Mouse (Mus musculus) neural tube, embryonic 13.5 days (tissue): ENCODE data around the gene Ccn2. TPM values are rescaled to one million over a fixed set of nuclear protein-coding genes. Genes with fewer than 3 reads are reported as not detected.
"Not testable (repeated sequence)": the region's sequence is repeated elsewhere in the genome, so short reads cannot be mapped to it uniquely, and the experiment has no call there.

ENCODE experiments used
- ATAC-seq: fragments of 200-750 bp; cut with Nextera tagmentation; 2 replicates; pipeline ENCODE4 v1.8.0; 2017; ENCODE audit warnings: low read depth, mild to moderate bottlenecking, moderate TSS enrichment, moderate library complexity
- H3K27ac ChIP-seq: fragments of 300-500 bp; sonication (generic); replicated peaks from 2 replicates; pipeline ENCODE4 v1.5.1; 2015; ENCODE audit warnings: moderate library complexity, mild to moderate bottlenecking, inconsistent platforms
- H3K27me3 ChIP-seq: fragments of 300-500 bp; sonication (generic); 2 replicates; pipeline ENCODE4 v1.6.1; 2015; ENCODE audit warnings: mild to moderate bottlenecking, inconsistent platforms
- H3K36me3 ChIP-seq: fragments of 300-500 bp; sonication (generic); 2 replicates; pipeline ENCODE4 v1.6.1; 2015; ENCODE audit warnings: mild to moderate bottlenecking, inconsistent platforms
- H3K4me1 ChIP-seq: fragments of 300-500 bp; sonication (generic); replicated peaks from 2 replicates; pipeline ENCODE4 v1.6.1; 2015; ENCODE audit warnings: inconsistent platforms
- H3K4me2 ChIP-seq: fragments of 300-500 bp; sonication (generic); 2 replicates; pipeline ENCODE4 v1.6.1; 2015; ENCODE audit warnings: inconsistent platforms, mild to moderate bottlenecking, moderate library complexity
- H3K4me3 ChIP-seq: fragments of 300-500 bp; sonication (generic); 2 replicates; pipeline ENCODE4 v1.5.1; 2015; ENCODE audit warnings: mild to moderate bottlenecking, inconsistent platforms
- H3K9ac ChIP-seq: fragments of 300-500 bp; sonication (generic); 2 replicates; pipeline ENCODE4 v1.6.1; 2015; ENCODE audit warnings: moderate library complexity, mild to moderate bottlenecking, inconsistent platforms
- H3K9me3 ChIP-seq: fragments of 300-500 bp; sonication (generic); 2 replicates; pipeline ENCODE4 v1.6.1; 2016; ENCODE audit warnings: inconsistent platforms
- WGBS: fragments of 180-500 bp; shearing (Covaris S2); methylation state at CpG from one replicate; pipeline ENCODE4 v1.1.7; 2015; 5-methylcytosine and 5-hydroxymethylcytosine counted together
- polyA plus RNA-seq: library from polyadenylated mRNA; unstranded; fragments of >200 nt; fragmentation: Nextera tagmentation; extraction: Ambion mirVana; gene quantifications from 2 replicates; pipeline ENCODE4 v1.2.1, GENCODE M21; 2015

Gene Ccn2
- polyA plus RNA-seq, 1 experiment from 2014 or later = 2.6 TPM

DNA sequence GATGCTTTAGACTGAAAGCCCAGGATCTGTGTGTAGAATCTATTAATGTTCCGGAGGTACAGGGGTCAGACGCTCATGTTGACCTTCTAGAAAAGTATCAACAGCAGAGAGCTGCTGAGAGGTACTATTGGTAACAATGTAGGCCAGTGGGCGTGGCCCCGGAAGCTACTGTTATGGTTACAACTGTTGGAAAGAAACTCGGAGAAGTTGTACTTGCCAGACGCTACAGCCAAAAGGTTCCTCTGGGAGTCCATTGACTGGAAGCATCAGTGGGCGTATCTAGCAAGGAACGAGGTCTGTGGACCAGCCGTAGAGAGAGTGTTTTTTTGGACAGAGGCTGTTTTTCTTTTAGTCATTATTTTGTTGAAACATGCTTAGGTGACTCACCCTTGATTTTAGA, 14.5 kb downstream of the Ccn2 start:
- Histone ChIP-seq H3K4me2 (no peak overlapping the region), H3K36me3 (no peaks in the 10 kb centered on the region), H3K4me3 (no peak overlapping the region), H3K9me3 (no peaks in the 10 kb centered on the region), H3K27ac (no peak overlapping the region), H3K4me1 (no peaks in the 10 kb centered on the region), H3K27me3 (no peaks in the 10 kb centered on the region), H3K9ac (no peak overlapping the region)
- ATAC-seq = no peak
- WGBS = 90% methylated on average over 9 of the region's 9 CpGs

DNA sequence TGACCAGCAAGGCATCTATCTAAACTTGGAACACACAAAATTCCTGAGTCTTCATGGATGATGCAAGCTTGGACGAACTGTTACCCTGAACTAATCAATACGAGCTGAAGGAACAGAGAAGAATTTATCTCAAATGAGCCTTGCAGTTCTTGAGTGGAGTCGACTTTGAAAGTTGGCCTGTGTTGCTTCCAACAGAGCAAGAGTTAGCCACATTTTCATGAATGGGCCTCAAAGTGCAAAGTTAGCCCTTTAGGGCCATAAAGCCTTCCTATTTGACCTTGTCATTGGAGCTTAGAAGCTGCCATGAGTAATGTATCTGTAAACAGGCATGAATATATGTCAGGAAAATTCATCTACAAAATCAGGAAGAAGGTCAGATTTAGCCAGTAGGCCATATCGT, 19.5 kb downstream of the Ccn2 start:
- H3K9me3 ChIP-seq = no peaks in the 10 kb centered on the region
- no peaks in the 10 kb centered on the region for H3K36me3 ChIP-seq
- ATAC-seq = no peak
- no peak overlapping the region for H3K4me2 ChIP-seq
- H3K27ac ChIP-seq = no peak overlapping the region
- H3K4me3 ChIP-seq = no peak overlapping the region
- no peaks in the 10 kb centered on the region for H3K4me1 ChIP-seq
- WGBS = 90% methylated on average over 4 of the region's 4 CpGs
- H3K27me3 ChIP-seq = no peaks in the 10 kb centered on the region
- H3K9ac ChIP-seq = no peak overlapping the region

DNA sequence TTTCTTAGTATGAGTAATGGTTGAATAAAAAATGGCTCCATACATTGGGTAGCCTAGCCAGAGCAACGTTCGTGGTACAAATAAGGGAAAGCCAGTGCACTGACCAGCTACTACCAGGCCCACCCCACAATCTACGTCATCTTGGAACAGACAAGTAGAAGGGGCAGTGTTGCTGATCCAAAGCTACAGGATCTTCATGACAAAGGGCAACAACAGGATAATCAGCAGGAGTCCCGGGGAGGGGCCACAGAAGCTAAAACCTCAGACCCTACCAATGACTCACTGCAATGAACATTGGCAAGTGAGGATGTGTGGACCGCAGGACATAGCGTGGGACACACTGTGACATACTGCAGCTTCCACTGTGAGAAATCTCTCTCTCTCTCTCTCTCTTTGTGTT, 20.6 kb downstream of the Ccn2 start:
- Histone ChIP-seq H3K9ac (no peak overlapping the region), H3K27ac (no peak overlapping the region), H3K4me1 (no peaks in the 10 kb centered on the region), H3K36me3 (no peaks in the 10 kb centered on the region), H3K4me2 (no peak overlapping the region), H3K9me3 (no peaks in the 10 kb centered on the region), H3K27me3 (no peaks in the 10 kb centered on the region), H3K4me3 (no peak overlapping the region)
- ATAC-seq = no peak
- 86% methylated on average over 6 of the region's 6 CpGs for WGBS

DNA sequence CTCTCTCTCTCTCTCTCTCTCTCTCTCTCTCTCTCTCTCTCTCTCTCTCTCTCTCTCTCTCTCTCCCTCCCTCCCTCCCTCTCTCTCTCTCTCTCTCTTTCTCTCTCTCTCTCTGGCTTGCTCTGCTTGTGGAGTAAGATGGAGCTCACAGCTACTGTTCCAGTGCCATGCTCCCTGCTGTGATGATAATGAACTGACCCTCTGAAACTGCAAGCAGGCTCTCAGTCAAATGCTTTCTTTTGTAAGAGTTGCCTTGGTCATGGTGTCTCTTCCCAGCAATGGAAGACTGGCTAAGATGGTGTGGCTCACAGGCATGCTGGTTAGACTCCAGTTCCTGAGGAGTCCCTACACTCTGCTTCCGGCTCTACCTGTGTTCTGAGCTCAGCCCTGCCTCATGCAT, 21.3 kb downstream of the Ccn2 start:
- not testable (repeated sequence) for H3K9ac ChIP-seq, H3K27ac ChIP-seq, H3K4me1 ChIP-seq, H3K4me2 ChIP-seq, ATAC-seq, H3K27me3 ChIP-seq, H3K36me3 ChIP-seq, H3K9me3 ChIP-seq, H3K4me3 ChIP-seq
- 91% methylated on average over 1 of the region's 1 CpGs for WGBS

DNA sequence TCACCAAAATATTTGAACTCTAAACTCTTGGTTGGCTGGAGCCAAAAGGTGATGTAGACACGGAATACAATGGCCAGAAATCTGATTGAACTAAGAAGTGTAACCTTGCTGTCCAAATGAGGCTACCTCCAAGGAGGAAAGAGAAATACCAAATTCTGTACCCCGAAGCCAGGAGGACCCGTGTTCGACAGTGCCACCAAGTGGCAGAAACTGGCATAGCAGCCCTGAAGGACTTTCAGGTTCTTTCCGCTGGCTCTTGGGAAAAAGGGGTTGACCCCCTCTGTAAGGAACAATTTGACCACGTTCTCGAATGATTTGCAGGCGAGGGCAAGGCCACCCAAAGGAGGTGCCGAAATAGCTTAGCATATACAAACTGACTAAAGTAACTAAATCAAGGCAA, 26.3 kb downstream of the Ccn2 start:
- Histone ChIP-seq H3K4me2 (no peak overlapping the region), H3K4me1 (no peaks in the 10 kb centered on the region), H3K36me3 (no peaks in the 10 kb centered on the region), H3K4me3 (no peak overlapping the region), H3K27me3 (no peaks in the 10 kb centered on the region), H3K9me3 (no peaks in the 10 kb centered on the region), H3K27ac (no peak overlapping the region), H3K9ac (no peak overlapping the region)
- WGBS = 39% methylated on average over 9 of the region's 9 CpGs
- ATAC-seq = no peak

DNA sequence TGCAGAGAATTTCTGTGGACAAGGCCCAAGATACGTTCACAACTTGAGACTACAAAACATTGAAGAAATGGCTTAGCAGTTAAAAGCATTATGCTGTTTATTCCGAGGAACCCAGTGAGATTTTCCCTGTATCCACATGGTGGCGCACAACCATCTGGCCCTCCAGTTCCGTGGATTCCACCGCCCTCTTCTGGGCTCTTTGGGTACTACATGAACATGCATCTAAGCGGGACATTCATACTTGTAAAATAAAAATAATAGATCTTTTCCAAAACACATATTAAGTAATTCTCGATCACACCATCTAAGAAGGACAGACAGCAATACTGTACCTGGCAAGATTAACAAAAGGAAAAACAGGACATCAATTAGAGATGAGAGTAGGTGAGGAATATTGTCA, 27.3 kb downstream of the Ccn2 start:
- 25% methylated on average over 7 of the region's 7 CpGs for WGBS
- no peak for ATAC-seq
- no peak overlapping the region for H3K4me3 ChIP-seq
- no peak overlapping the region for H3K9ac ChIP-seq
- no peaks in the 10 kb centered on the region; the same call in 1 of the 2 replicates for H3K27me3 ChIP-seq
- H3K27ac ChIP-seq = no peak overlapping the region
- no peaks in the 10 kb centered on the region for H3K36me3 ChIP-seq
- H3K9me3 ChIP-seq = no peaks in the 10 kb centered on the region
- H3K4me2 ChIP-seq = no peak overlapping the region
- H3K4me1 ChIP-seq = no peaks in the 10 kb centered on the region

DNA sequence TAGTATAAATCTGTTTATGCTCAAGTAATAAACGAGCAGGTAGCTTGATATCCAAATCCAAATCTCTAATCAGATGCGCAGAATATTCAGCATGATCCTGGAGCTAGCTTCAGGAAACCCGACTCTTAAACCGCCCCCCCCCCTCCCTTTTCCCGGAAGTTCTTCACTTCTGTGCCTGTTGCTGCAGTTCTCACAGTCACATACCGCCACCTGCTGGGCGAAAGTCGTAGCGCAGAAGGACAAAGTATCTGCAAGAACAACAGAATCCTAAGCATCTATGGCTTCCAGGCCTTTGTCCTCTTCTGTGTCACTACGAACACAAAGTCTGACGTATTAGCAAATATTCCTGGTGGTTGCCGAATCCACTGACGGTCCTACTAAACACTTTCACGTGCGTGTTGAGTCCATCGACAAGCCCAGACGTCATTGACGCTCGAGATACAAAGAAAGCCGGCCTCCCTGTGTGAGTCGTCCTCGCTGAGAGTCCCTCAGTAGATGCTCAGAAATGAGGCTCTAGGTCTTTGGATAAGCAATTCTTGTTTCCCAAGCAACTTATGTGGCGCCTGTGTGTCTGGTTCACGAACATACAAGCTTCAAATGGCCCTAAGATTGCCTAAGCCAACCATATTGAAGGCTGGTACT, 29.9 kb downstream of the Ccn2 start:
- Histone ChIP-seq H3K27me3 (peaks cover 3% of the 10 kb centered on the region; the same call in 1 of the 2 replicates), H3K4me2 (peak overlapping the region; percentile 29; the same call in 1 of the 2 replicates), H3K9me3 (no peaks in the 10 kb centered on the region), H3K27ac (no peak overlapping the region), H3K9ac (no peak overlapping the region), H3K4me3 (no peak overlapping the region), H3K4me1 (no peaks in the 10 kb centered on the region), H3K36me3 (no peaks in the 10 kb centered on the region)
- 0 out of 2 replicates have a peak, but pooled peaks have one; percentile 42 for ATAC-seq
- 41% methylated on average over 23 of the region's 24 CpGs for WGBS

DNA sequence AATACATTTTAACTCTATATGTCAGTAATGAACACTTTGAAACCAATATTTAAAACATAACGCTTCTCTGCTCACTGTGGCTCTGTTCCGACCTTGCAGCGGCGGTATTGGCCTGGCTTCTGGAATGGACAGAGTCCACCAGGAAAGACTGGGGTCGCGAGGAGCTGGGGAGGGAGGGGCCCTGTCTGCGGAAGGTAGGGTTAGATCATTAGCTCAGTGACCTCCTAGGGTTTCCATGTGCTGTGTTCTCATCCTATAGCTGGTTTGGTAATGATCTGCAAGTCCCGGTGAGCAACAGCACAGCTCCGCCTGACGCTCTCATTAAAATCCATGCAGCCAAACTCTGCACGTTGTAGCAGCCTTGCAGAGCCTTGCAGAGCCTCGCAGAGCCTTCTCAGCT, 32.0 kb downstream of the Ccn2 start:
- Histone ChIP-seq H3K4me2 (no peak overlapping the region), H3K9me3 (no peaks in the 10 kb centered on the region), H3K9ac (no peak overlapping the region), H3K27ac (no peak overlapping the region), H3K4me3 (no peak overlapping the region), H3K36me3 (no peaks in the 10 kb centered on the region), H3K4me1 (no peaks in the 10 kb centered on the region), H3K27me3 (peaks cover 3% of the 10 kb centered on the region; the same call in 1 of the 2 replicates)
- 74% methylated on average over 12 of the region's 12 CpGs for WGBS
- no peak for ATAC-seq

DNA sequence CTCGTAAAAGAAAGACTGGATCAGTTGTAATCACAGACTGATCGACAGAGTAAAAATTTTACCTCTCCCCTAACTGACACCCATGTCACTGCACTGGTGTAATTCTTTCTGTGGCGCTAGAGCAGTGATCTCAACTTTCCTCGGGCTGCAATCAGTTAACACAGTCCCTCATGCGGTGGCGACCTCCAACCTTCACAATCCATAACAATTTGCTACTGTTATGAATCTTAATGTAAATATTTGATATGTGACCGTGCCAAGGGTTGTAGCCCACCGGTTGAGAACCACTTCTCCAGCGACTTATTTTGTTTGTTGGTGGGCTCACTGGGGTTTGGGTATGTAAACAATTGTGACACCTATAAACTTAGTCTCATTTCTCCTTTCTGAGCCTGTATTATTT, 33.2 kb downstream of the Ccn2 start:
- no peak overlapping the region for H3K4me3 ChIP-seq
- ATAC-seq = no peak
- no peaks in the 10 kb centered on the region for H3K4me1 ChIP-seq
- WGBS = 86% methylated on average over 9 of the region's 9 CpGs
- no peak overlapping the region for H3K27ac ChIP-seq
- peaks cover 3% of the 10 kb centered on the region; the same call in 1 of the 2 replicates for H3K27me3 ChIP-seq
- H3K36me3 ChIP-seq = no peaks in the 10 kb centered on the region
- no peaks in the 10 kb centered on the region for H3K9me3 ChIP-seq
- no peak overlapping the region for H3K9ac ChIP-seq
- no peak overlapping the region for H3K4me2 ChIP-seq

DNA sequence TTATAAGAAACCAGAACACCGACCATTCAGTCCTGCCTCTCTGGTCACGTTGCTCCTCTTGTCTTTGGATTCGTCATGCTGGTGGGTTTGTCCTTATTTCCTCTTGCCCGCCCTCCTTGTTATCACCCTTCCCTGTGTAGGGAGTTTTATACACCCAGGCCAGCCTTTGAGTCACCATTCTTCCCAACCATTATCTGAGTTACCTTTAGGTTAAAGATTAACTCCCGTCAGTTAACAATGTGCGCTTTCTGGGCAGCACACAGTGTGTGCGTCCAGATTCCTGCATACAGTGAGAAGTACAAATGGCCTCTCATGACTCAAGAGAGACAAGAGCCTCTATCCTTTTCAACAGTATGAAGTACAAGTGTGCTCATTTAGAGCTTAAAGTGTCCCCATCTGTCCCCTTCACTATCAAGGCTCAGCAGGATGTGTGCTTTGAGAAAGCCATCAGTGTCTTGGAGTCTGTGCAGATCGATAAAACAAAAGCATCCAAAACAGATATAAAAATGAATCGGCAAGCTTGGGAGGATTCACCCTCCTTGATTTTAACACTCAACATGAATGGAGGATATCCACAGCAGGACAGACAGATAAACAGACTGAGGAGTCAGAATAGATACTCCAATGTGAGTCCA, 34.0 kb downstream of the Ccn2 start:
- no peaks in the 10 kb centered on the region for H3K4me1 ChIP-seq
- H3K9ac ChIP-seq = no peak overlapping the region
- H3K4me3 ChIP-seq = no peak overlapping the region
- no peak for ATAC-seq
- no peaks in the 10 kb centered on the region for H3K36me3 ChIP-seq
- 45% methylated on average over 9 of the region's 9 CpGs for WGBS
- no peaks in the 10 kb centered on the region for H3K9me3 ChIP-seq
- peaks cover 3% of the 10 kb centered on the region; the same call in 1 of the 2 replicates for H3K27me3 ChIP-seq
- H3K27ac ChIP-seq = no peak overlapping the region
- no peak overlapping the region for H3K4me2 ChIP-seq

DNA sequence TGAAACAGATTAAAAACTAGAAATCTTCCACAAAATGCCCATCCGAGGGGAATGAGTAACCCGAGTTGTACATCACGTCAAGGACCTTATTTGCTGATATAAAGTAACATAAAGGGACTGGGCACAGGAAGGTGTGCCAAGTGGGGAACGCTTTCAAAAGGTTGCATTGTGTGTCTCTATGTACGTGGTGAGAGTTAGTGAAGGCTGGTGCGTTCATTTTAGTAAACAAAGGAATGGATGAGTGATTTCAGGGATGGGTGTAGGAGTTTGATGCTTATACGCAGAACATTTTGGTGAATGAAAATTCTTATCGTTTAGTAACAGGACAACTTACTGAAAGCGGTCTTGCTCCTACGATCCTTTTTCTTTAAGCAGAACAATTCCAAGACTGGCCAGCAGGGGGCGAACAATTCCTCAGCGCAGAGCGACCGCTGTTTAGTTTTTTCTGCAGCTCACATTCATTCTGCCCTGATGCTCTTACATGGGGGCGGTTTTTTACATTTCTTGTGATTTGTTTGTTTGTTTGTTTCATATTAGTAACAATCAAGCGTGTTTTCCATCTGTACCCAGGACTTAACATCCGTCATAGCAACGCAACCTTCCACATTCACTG, 35.3 kb downstream of the Ccn2 start:
- Histone ChIP-seq H3K4me2 (peak overlapping the region; percentile 42), H3K4me3 (peak overlapping the region; percentile 17; the same call in 1 of the 2 replicates), H3K36me3 (no peaks in the 10 kb centered on the region), H3K4me1 (no peaks in the 10 kb centered on the region), H3K9ac (no peak overlapping the region), H3K27me3 (peaks cover 3% of the 10 kb centered on the region; the same call in 1 of the 2 replicates), H3K9me3 (no peaks in the 10 kb centered on the region), H3K27ac (no peak overlapping the region)
- peak; percentile 51 for ATAC-seq
- WGBS = 24% methylated on average over 18 of the region's 18 CpGs

DNA sequence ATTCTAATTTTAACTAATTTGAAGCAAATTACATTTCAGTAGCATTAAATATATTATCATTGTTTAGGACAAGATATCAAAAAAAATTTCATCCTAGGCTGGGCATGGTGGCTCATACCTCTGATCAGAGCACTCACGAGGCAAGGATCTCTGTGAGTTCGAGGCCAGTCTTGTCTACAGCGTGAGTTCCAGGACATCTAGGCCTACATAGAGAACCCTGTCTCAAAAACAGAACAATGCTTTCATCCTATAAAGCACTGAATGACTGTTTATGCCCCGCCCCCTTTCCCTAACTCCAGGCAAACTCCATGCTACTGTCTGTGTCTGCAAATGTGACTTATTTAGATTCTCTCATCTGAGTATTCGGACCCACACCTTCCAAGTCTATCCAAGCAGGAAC, 35.9 kb downstream of the Ccn2 start:
- Histone ChIP-seq H3K27me3 (peaks cover 3% of the 10 kb centered on the region; the same call in 1 of the 2 replicates), H3K27ac (no peak overlapping the region), H3K9me3 (no peaks in the 10 kb centered on the region), H3K4me3 (no peak overlapping the region), H3K4me2 (no peak overlapping the region), H3K36me3 (no peaks in the 10 kb centered on the region), H3K9ac (no peak overlapping the region), H3K4me1 (no peaks in the 10 kb centered on the region)
- peak; percentile 54; the same call in 1 of the 2 replicates for ATAC-seq
- 88% methylated on average over 5 of the region's 5 CpGs for WGBS
